Comparison of ENCODE assay signal across 16 mouse cellular contexts in genomic region chr17:8128326-8128993, GRCm38 (mm10). TPM values are rescaled to one million over a fixed set of nuclear protein-coding genes. Genes with fewer than 3 reads are reported as not detected.
"Had no signal": no experiment of that assay in that cellular context is flagged by ENCODE, and none has a peak within 500 bp of the region (broad histone marks: within the 10 kb centered on the region; RNA-seq: fewer than 3 reads in every experiment).

No protein-coding gene starts in this region.

RNA-seq across cellular contexts. Expression of gene Gm49673, which starts 19.1 kb away (rescaled TPM):
- total RNA-seq: granulocyte monocyte progenitor cell, adult 5-6 weeks; heart, adult 18-20 months; heart, adult 8-10 months; heart, postnatal 10 days; heart, postnatal 25 days; left cerebral cortex, postnatal 4 days; liver, adult 2 months had no signal
- polyA plus RNA-seq: heart, embryonic 12.5 days; heart, embryonic 14.5 days; heart, embryonic 16.5 days; hindbrain, embryonic 10.5 days; hindbrain, embryonic 12.5 days; intestine, embryonic 16.5 days; large intestine, adult 2 months; limb, embryonic 15.5 days; liver, embryonic 12.5 days had no signal
